Mouse (Mus musculus) liver, embryonic 11.5 days (tissue): ENCODE results near the gene Hcrtr1. TPM values are rescaled to one million over a fixed set of nuclear protein-coding genes. Genes with fewer than 3 reads are reported as not detected.

Source experiments
- ATAC-seq: fragments of 200-750 bp; cut with Nextera tagmentation; replicated peaks from 2 replicates; pipeline ENCODE4 v1.8.0; 2017; ENCODE audit warnings: moderate number of reproducible peaks, mild to moderate bottlenecking, moderate TSS enrichment, moderate library complexity; ENCODE audit not compliant: low FRiP score
- DNase-seq: peaks from one replicate; pipeline ENCODE4 v3.0.0-alpha.2; 2017; ENCODE audit warnings: low spot score
- H3K27ac ChIP-seq: fragments of 300-500 bp; sonication (generic); 2 replicates; pipeline ENCODE4 v1.5.1; 2014; ENCODE audit warnings: mild to moderate bottlenecking, low read depth, low read length, control low read depth
- H3K27me3 ChIP-seq: fragments of 300-500 bp; sonication (generic); replicated peaks from 2 replicates; pipeline ENCODE4 v1.6.1; 2014; ENCODE audit warnings: low read length, mixed read lengths; ENCODE audit not compliant: control insufficient read depth, insufficient read depth
- H3K36me3 ChIP-seq: fragments of 300-500 bp; sonication (generic); 2 replicates; pipeline ENCODE4 v1.6.1; 2014; ENCODE audit warnings: mild to moderate bottlenecking, low read length, moderate library complexity, mixed read lengths; ENCODE audit not compliant: control insufficient read depth, insufficient read depth
- H3K4me1 ChIP-seq: fragments of 300-500 bp; sonication (generic); replicated peaks from 2 replicates; pipeline ENCODE4 v1.6.1; 2014; ENCODE audit warnings: low read length, mixed read lengths; ENCODE audit not compliant: control insufficient read depth, insufficient read depth
- H3K4me2 ChIP-seq: fragments of 300-500 bp; sonication (generic); 2 replicates; pipeline ENCODE4 v1.6.1; 2014; ENCODE audit warnings: mild to moderate bottlenecking, control low read depth, moderate library complexity
- H3K4me3 ChIP-seq: fragments of 300-500 bp; sonication (generic); 2 replicates; pipeline ENCODE4 v1.5.1; 2014; ENCODE audit warnings: low read depth, low read length, control low read depth
- H3K9ac ChIP-seq: fragments of 300-500 bp; sonication (generic); 2 replicates; pipeline ENCODE4 v1.6.1; 2014; ENCODE audit warnings: low read depth, low read length, control low read depth
- H3K9me3 ChIP-seq: fragments of 300-500 bp; sonication (generic); 2 replicates; pipeline ENCODE4 v1.6.1; 2016; ENCODE audit warnings: low read length, inconsistent platforms, mixed read lengths; ENCODE audit not compliant: control insufficient read depth
- WGBS: fragments of 180-500 bp; shearing (Covaris S2); extraction: QIAGEN DNeasy Blood & Tissue Kit; methylation state at CpG from one replicate; pipeline ENCODE4 v1.1.7; 2014; 5-methylcytosine and 5-hydroxymethylcytosine counted together
- polyA plus RNA-seq: library from polyadenylated mRNA; unstranded; fragments of >200 nt; fragmentation: Nextera tagmentation; extraction: Ambion mirVana; gene quantifications from 2 replicates; pipeline ENCODE4 v1.2.1, GENCODE M21; 2014

The Hcrtr1 gene
- polyA plus RNA-seq, 1 experiment from 2014 or later: 0.12 TPM

DNA sequence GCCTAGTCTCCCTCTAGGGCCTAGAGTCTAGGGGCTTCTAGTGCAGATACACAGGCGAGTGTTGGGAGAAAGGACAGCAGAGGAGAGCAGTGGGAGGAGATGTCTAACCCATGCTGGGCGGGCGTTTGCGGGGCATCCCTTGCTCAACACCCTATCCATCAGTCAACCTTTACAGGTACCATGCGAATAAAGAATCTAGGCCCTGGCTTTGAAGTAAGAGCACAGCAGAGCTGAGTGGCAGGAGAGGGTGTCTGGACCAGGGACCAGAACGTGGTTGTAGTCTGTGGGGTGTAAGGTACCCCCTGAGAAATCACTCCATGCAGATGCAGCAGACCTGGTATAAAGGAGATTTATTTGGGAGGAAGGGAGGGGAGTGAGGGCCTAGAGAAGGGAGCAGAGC lies 25.0 kb upstream of the Hcrtr1 start:
- Histone ChIP-seq H3K9ac (no peak overlapping the region), H3K27me3 (peaks cover 54% of the 10 kb centered on the region), H3K4me2 (no peak overlapping the region), H3K36me3 (no peaks in the 10 kb centered on the region), H3K4me3 (no peak overlapping the region), H3K27ac (no peak overlapping the region), H3K9me3 (no peaks in the 10 kb centered on the region), H3K4me1 (peaks cover 18% of the 10 kb centered on the region)
- WGBS: 66% methylated on average over 6 of the region's 6 CpGs
- no peak for DNase-seq
- no peak for ATAC-seq

DNA sequence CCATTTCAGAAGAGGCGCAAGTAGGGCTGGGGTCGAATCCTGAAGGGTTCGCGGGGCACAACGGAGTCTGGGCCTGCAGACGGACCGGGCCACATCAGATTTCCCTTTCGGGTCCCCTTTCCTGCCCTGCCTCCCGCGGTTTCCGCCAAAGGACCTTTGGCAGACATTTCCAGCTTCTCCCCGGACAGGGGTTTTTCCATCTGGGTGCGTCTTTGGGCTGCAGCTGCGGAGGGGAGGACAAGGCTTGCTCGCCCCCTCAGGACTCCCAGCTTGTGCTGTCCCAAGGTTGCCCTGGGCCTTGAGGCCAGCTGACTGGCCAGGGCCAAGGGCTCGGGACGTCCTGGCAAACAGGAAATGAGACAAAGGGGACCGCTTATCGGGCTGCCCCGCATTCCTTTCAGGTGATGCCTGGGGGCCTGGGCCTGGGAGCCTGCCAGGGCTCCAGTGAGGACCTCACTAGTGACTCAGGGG lies 24.3 kb upstream of the Hcrtr1 start:
- peaks cover 15% of the 10 kb centered on the region for H3K4me1 ChIP-seq

DNA sequence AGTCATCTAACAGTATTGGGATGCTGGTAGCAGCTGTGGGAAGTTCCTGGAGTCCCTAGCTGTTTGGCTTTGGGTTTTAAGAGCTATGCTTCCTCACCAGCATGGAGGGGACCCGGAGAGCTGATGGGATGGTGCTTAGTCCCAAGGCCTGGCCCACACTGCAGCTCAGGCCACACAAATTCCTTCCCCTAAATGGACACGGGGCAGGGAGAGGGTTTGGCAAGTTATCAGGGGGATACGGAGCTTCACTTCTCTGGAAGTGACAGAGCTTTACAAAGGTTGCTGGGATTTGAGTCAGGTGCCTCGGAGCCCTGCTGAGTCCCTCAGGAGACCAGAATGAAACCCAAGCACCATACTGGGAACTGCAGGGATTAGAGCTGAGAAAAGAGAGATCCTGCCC lies 22.2 kb upstream of the Hcrtr1 start:
- Histone ChIP-seq H3K4me2 (no peak overlapping the region), H3K4me3 (no peak overlapping the region), H3K27ac (no peak overlapping the region), H3K9me3 (no peaks in the 10 kb centered on the region), H3K36me3 (no peaks in the 10 kb centered on the region), H3K9ac (no peak overlapping the region), H3K27me3 (peaks cover 41% of the 10 kb centered on the region), H3K4me1 (peaks cover 10% of the 10 kb centered on the region)
- 46% methylated on average over 4 of the region's 4 CpGs for WGBS
- DNase-seq (no peak), ATAC-seq (no peak)

More for the DNA sequence above, 24.3 kb upstream of the Hcrtr1 start:
- Histone ChIP-seq H3K27ac (no peak overlapping the region), H3K36me3 (no peaks in the 10 kb centered on the region), H3K4me3 (no peak overlapping the region; the same call in 1 of the 2 replicates), H3K9ac (no peak overlapping the region; the same call in 1 of the 2 replicates), H3K27me3 (peaks cover 54% of the 10 kb centered on the region), H3K9me3 (no peaks in the 10 kb centered on the region), H3K4me2 (peak overlapping the region; percentile 44)
- ATAC-seq (no peak), DNase-seq (no peak)
- 4% methylated on average over 20 of the region's 20 CpGs for WGBS

DNA sequence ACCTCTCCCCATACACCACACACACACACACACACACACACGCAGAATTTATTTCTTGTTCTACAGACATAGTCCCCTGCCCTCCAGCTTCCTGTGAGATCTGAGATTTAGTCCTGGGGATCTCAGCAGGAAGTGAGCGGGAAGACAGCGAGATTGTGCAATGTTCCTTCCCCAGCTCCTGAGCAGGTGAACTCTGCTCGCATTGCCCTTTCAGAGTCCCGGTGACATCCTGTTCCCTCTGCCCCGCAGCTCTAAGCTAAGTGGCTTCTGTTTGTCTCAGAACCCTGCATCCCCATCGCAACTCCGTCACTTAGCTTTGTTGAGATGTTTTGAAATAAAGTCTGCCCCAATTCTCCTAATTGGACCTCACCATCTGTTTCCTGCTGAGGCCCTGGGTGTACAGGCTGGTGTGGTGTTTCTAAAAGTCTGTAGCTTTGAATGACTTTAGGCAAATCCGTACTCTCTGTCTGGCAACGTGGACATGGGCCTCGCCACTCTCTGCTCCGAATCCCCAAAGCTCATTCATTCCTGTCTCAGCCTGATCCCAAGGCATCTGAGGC lies 17.7 kb upstream of the Hcrtr1 start:
- 61% methylated on average over 12 of the region's 12 CpGs for WGBS
- ATAC-seq: no peak
- Histone ChIP-seq H3K4me3 (no peak overlapping the region), H3K27me3 (peaks cover 19% of the 10 kb centered on the region), H3K4me2 (no peak overlapping the region), H3K9me3 (no peaks in the 10 kb centered on the region), H3K27ac (no peak overlapping the region), H3K36me3 (no peaks in the 10 kb centered on the region), H3K9ac (no peak overlapping the region), H3K4me1 (no peaks in the 10 kb centered on the region)
- DNase-seq: no peak

DNA sequence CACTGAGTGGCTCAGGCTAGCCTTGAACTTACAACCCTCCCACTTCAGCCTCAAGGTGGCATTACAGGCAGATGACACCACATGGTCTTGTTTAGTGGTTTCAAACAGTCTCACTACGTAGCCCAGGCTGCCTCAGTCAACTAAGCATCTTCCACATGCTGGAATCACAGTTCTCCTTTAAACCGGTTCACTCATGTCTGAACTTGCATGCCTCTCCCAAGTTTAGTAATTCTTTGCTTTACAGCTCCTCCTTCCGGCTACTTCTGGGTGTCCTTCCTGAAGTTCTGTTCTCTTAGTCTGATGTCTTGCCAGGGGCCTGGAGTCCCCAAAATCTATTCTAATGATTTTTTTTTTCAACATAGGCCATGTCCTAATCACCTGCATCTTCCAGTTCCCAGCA lies 15.1 kb upstream of the Hcrtr1 start:
- H3K4me2 ChIP-seq: no peak overlapping the region
- H3K27ac ChIP-seq: no peak overlapping the region
- DNase-seq: no peak
- 81% methylated on average over 3 of the region's 3 CpGs for WGBS
- H3K4me1 ChIP-seq: no peaks in the 10 kb centered on the region
- no peaks in the 10 kb centered on the region for H3K9me3 ChIP-seq
- H3K27me3 ChIP-seq: peaks cover 21% of the 10 kb centered on the region
- no peak overlapping the region for H3K9ac ChIP-seq
- no peaks in the 10 kb centered on the region for H3K36me3 ChIP-seq
- no peak overlapping the region for H3K4me3 ChIP-seq
- no peak for ATAC-seq

DNA sequence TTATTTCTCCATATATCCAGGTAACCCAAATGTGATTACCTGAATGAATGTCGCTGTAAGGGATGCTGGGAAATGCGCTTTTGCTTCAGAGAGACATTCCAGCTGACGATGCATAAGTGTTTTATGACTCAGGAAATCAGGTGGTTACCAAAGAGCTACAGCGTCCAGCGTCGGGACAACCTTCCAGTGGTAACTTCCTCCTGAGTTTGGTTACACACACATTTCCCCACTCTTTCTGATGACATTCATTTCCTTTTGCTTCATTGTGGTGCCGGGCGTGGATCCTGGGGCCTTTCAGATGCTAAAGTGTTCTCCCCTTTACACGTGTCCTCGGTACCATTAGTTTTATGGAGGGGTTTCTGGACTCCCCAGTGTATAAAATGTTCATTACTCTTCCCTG lies 9.2 kb upstream of the Hcrtr1 start:
- DNase-seq (no peak), ATAC-seq (no peak)
- H3K4me2 ChIP-seq: no peak overlapping the region
- H3K4me1 ChIP-seq: no peaks in the 10 kb centered on the region
- H3K9me3 ChIP-seq: no peaks in the 10 kb centered on the region
- no peak overlapping the region for H3K9ac ChIP-seq
- no peaks in the 10 kb centered on the region for H3K36me3 ChIP-seq
- H3K27ac ChIP-seq: no peak overlapping the region
- H3K27me3 ChIP-seq: peaks cover 29% of the 10 kb centered on the region
- 64% methylated on average over 10 of the region's 10 CpGs for whole genome bisulfite sequencing
- no peak overlapping the region for H3K4me3 ChIP-seq

DNA sequence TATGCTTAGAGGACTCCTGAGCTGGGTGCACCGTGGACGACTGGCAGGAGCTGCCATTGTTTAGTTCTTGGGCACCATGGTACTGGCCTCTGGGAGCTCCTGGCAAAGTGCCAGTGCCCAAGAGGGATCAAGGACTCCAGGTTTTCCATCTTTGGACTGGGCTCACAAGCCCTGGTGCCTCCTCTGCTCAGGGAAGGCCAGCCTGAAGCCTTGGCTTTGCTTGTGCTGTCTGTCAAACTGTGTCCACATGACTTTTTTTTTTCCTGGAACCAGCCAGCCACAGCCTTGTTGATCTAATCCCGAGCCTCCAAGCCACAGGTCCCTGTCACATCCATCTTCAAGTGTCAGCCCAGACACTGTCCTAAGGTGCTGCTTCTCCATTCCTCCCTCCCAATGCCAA lies 2.6 kb upstream of the Hcrtr1 start:
- 49% methylated on average over 3 of the region's 3 CpGs for WGBS
- no peaks in the 10 kb centered on the region for H3K36me3 ChIP-seq
- no peak overlapping the region for H3K9ac ChIP-seq
- H3K4me1 ChIP-seq: peaks cover 6% of the 10 kb centered on the region
- H3K4me2 ChIP-seq: no peak overlapping the region
- peaks cover 55% of the 10 kb centered on the region for H3K27me3 ChIP-seq
- ATAC-seq (no peak), DNase-seq (no peak)
- H3K27ac ChIP-seq: no peak overlapping the region
- no peak overlapping the region for H3K4me3 ChIP-seq
- H3K9me3 ChIP-seq: no peaks in the 10 kb centered on the region

DNA sequence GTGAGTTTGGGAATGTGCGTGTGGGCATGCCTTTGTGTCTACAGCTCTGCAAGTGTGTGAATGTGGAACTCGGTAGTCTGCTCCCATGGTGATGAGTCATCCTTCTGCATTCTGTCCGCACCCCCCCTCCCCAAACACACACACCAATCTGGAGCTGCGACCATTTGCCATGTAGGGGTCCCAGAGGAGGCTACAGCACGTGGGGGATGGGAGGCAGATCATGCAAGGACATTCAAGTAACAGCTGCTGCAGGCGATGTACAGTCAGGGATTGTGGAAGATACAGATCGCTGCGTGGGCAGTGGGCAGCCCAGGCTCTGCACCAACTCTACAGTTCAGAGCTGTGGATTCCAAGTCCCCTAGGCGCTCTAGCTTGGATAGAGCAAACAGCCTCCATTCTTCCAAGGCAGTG lies 1.8 kb upstream of the Hcrtr1 start:
- no peaks in the 10 kb centered on the region for H3K36me3 ChIP-seq
- 56% methylated on average over 9 of the region's 9 CpGs for WGBS
- peaks cover 6% of the 10 kb centered on the region for H3K4me1 ChIP-seq
- H3K4me2 ChIP-seq: no peak overlapping the region
- no peak overlapping the region for H3K27ac ChIP-seq
- no peak overlapping the region for H3K9ac ChIP-seq
- H3K4me3 ChIP-seq: no peak overlapping the region
- H3K9me3 ChIP-seq: no peaks in the 10 kb centered on the region
- no peak for ATAC-seq
- peaks cover 55% of the 10 kb centered on the region for H3K27me3 ChIP-seq
- no peak for DNase-seq

DNA sequence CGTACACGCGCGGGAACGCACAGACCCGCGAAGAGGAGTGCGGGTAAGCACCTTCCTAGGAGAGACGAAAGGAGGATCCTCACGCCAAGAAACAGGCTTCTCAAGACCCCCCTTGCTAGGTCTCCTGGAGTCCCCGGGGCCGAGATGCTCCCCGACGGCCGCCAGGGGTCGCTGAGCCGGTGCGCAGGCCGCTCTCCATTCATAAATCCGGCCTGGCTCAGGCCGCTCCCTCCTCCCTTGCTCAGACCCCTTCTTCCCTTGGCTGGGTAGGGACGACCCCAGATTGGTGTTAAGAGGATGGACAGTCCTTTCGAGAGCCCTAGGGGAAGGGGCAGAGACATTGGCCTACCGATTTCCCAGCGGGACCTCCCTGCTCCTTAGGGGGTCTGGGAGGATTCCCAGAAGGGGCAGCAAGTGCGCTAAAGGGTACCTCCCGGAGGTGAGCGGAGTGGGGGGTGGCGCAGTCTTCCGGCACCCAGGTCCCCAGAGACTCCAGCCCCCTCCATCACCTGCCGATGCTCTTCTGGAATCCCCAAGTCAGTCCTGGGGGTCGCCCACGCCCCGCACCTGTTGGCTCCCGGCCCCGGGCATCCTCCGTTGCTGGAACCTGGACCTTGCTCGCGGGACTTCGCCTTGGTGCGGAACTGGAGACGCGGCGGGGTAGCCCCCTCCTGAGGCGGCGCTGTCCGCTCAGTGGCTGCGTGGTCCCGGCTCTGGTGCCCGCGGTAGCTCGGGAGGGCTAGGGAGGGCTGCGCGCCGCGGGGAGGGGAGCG lies 532 bp downstream of the Hcrtr1 start:
- no peaks in the 10 kb centered on the region for H3K36me3 ChIP-seq
- peaks cover 62% of the 10 kb centered on the region for H3K27me3 ChIP-seq
- DNase-seq: peak; percentile 77
- no peak overlapping the region for H3K27ac ChIP-seq
- peak overlapping the region; percentile 52 for H3K4me2 ChIP-seq
- no peak overlapping the region for H3K9ac ChIP-seq
- peak overlapping the region; percentile 32 for H3K4me3 ChIP-seq
- peaks cover 6% of the 10 kb centered on the region for H3K4me1 ChIP-seq
- 1% methylated on average over 54 of the region's 57 CpGs for WGBS
- no peak; the same call in 1 of the 2 replicates for ATAC-seq
- no peaks in the 10 kb centered on the region for H3K9me3 ChIP-seq
